Mouse (Mus musculus) olfactory bulb, adult 2 months (tissue): ENCODE measurements around the gene C8a.

Source experiments
- CTCF ChIP-seq: fragments of 200-500 bp; IDR thresholded peaks from 2 replicates; pipeline ENCODE4 v1.5.1; 2012; ENCODE audit warnings: low read depth, mild to moderate bottlenecking, low read length, moderate library complexity; ENCODE audit not compliant: insufficient read depth
- POLR2A ChIP-seq: fragments of 200-500 bp; IDR thresholded peaks from 2 replicates; pipeline ENCODE4 v1.6.1; 2012; ENCODE audit warnings: mild to moderate bottlenecking, low read depth, low read length, moderate library complexity; ENCODE audit not compliant: insufficient read depth

DNA sequence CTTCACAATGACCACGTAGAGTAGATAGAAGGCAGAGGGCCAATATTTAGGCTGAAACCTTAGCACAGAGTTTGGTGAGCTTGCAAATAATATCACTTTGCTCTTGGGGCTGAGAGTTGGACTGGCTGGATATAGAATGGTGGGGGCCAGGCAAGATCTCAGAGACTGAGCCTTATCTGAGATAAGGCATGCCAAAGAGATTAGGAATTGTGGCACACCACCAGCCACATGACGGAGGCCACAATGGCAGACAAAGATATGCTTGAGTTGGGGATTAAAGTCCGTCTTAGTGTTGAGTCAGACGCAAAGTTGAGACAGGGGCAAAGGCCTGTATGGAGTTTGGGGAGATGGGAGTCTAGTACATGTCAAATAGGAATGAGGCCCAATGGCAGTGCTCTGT lies 84.1 kb downstream of the C8a start:
- TF ChIP-seq CTCF (no peak), POLR2A (no peak)
